Mouse (Mus musculus) urinary bladder, adult 18-20 months (tissue): ENCODE measurements around the gene Bcap29.

ENCODE experiments used
- DNase-seq, 2 experiments: peaks; one replicate each; pipeline ENCODE4 v3.0.0; 2022; ENCODE audit warnings: low spot score in 2 of 2, mixed read lengths in 2 of 2

Bcap29 gene

DNA sequence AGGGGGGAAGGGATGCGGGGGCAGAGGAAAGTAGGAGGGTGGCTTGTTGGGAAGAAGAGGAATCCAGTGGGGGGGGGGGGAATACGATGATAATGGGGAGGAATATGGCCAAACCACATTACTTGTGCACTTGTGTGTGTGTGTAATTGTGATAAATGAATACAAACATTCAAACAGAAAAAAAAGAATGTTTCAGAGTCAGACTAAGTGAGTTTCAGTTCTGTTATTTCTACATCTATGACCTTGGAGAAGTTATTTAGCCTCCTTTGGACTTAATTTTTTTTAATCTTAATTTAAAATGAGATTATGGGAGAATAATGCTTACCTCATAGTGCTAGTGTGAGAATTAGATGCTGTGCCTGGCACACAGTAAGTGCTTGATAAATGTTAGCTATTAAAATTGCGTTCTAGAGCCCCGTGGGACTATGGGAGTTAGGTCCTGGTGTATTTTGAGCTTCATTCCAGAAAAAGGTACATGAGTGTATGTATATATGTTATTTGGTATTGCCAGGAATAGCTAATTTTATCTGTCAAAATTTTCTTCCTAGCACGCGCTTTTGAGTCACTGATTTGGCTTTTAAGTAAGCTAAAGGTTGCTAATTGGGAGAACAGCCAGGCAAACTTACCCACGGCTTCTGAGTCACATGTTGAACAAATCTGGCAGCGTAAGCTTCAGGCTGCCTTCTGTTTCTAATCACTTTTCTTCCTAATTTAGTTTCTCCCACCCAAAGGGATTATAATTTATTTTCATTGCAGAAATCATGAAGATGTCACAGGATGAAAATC lies 55.6 kb downstream of the Bcap29 start:
- no peak for DNase-seq

DNA sequence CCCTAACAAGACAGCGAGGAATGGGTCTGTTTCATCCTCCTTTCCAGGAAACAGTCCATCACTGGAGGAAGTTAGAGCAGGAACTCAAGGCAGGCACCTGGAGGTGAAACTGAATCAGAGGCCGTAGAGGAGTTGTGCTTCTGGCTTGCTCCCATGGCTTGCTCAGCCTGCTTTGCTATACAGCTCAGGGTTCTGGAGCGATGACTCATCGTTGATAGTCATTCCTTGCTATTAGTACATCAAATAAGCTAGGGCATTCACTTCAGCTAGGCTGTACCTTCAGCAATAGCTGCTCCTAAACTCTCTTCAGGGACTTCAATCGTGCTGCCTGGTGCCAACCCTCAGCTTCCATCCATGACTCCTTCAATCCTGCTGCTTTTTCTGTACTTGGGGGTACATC lies 60.0 kb downstream of the Bcap29 start:
- no peak for DNase-seq

DNA sequence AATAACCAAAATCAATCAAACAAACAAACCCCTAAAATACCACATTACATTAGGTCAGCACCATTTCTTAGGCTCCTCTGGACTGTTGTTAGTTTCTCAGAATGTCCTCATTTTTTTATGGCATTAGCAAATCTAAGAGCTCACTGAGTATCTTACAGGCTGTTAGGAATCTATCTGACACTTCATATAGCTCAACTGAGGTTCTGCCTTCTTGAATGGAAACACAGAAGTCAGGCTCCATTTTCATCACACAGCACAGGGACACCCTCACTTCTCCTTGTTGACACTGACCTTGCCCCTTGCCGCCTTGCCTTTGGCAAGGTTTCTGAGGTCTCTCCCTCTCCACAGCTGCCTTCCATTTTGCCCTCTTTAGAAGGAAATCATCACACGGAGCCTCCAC lies 64.7 kb downstream of the Bcap29 start:
- no peak for DNase-seq

DNA sequence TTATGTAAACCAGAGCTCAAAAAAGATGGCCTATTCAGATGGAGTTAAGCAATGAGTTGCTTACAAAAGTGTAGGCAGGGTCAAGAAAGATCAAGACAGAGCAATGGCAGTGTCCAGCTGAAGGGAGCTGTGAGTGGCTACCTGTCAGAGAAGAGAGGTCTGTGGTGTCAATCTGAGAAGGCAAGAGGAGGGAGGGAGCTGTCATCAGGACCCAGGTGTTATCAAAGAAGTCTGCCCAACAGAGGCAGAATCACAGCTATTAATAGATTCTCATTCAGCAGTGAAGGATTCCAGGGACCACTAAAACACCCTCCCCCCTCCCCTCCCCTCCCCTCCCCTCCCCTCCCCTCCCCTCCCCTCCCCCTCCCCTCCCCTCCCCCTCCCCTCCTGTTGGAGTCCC lies 65.8 kb downstream of the Bcap29 start:
- DNase-seq: no peak

DNA sequence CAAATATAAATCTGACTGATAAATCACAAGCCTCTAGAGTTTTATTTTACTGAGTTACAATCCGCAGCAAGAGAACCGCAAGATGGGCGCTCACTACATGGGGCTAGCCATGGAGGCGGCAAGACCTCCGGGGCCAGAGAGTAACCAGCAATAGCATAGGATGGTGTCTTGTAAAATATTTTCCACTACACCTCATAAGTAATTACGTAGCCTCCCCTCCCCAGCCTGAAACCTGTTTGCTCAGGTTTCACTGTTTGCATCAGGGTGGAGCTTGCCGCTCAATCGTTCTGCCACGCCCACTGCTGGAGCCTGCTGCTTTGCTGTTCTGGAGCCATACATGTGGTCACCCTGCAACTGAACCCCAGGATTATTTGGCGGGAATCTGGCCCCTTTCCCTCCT lies 66.9 kb downstream of the Bcap29 start:
- peak; percentile 18 to 21 for DNase-seq

DNA sequence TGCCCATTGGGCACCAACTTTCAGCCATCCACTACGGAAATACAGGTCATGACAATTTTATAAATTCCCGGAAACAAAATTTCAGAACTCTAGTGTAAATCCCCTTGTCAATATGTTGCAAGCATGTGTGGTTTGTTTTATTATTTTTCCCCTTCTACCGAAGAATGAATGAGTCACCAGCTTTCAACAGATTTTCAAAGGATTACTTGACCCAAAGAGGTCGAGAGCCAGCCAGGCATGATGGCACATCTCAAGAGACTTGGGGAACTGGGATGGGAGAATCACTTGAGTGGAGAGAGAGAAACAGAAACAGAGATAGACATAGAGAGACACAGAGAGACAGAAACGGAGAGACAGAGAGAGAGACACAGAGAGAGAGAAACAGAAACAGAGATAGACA lies 73.7 kb downstream of the Bcap29 start:
- DNase-seq: no peak

DNA sequence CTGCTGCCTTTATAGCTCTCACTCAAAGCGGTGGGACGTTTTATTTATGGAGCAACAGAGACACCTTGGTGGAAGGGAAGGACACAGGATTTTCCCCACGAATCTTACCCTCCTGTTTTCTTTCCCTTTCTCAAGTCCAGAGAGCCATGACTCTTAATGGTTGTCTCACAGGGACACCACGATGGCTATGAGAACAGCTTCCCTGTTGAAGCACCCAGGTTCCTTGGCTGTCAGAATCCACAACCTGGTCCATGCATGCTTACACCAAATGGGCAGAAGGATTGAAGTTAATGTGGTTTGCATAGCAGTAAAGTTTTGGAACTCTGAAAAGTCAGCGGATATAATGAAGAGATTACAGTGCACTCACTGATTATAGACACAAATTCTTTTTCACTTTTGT lies 74.5 kb downstream of the Bcap29 start:
- no peak for DNase-seq

DNA sequence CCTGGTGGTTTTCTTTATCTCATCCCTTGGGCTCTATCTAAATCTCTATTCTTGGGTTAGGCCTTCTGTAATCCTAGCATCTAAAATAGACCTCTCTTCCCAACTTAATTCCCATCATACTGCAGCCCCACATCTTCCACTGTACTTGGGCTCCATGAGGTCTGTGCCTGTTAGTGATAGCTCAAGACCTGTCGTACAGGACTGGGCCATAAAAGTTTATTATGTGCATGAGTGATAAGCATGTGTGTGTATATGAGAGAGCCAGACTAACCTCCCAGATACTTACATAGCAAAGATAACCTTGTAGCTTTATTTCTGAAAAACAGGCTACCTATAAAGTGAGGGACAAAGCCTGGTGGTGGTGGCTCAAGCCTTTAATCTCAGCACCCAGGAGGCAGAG lies 80.1 kb downstream of the Bcap29 start:
- no peak for DNase-seq

DNA sequence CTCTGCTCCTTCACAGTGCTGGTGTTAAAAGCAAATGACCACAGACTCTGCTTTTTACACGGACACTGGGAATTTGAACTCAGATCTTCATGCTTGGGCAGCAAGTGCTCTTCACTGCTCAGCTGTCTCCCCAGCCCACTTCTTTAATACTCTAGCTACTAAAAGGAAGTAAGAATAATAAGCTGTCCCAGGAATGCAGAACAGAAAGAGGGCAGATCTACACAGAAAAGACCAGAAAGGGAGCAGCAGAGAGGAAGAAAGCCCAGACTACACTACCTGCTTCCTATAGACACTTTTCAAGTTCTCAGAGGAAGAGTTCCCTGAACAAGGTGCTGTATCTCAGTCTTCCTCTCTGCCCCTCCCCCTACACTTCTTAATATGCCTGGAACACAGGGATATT lies 83.2 kb downstream of the Bcap29 start:
- DNase-seq: no peak

DNA sequence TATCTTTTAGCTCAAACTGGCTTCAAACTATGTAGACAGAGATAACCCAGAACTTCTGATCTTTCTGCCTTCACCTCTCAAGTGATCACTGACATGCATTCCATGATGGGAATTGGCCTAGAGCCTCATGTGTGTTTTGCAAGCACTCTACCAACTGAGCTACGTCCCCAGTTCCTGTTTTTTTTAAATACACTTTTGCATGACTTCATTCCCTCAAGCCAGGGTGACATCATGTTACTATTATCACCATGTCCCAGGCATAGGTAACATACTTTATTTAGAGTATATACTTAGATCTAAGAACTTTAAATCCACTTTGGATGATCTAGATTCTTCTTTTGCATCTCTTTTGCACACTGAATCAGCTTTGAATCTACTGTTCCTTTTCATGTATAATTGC lies 88.4 kb downstream of the Bcap29 start:
- DNase-seq: no peak

DNA sequence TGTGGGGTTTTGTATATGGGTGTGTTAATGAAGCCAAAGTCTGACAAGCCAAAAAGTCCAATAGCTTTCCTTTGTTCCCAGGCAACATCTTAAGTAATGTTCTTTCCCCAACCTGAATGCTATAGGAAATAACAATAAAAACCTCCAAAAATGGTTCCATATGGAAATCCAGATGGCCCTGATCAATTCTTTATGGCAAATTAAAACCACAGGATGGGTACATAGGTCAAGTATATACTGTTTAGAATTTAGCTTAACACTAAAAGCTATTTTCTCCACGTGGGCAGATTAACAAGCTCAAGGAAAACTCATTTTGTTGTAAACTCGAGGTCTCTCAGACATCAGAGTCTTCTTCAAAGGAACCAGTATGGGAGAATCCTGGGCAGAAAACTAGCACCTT lies 89.2 kb downstream of the Bcap29 start:
- no peak for DNase-seq

DNA sequence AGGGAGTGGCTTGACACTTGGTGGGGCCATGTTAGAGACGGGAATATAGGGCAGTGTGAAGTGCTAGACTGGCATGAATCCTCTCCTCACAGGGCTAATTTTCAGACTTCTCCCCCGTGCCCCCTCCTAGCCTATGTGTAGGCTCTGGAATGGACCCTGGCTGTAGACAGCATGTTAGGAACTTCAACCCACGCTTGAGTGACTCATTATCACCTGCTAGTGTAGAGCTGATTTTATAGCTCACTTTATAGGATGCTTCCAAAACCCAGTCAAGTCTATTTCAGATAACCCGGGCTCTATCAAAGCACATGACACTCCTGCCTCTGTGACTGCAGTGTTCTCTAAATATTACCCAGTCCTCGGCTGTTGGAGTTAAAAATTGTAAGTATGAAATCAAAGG lies 92.9 kb downstream of the Bcap29 start:
- DNase-seq: no peak
